Mouse (Mus musculus): ENCODE measurements at regions not wholly inside any gene's neighbourhood (a gene's known extent, or its start where the extent isn't known, plus 50 kb on each side); places are given as distances from the start of the nearest gene placed in this dataset.

GRCm38 (mm10) chr15:32061573-32061972, 115.5 kb upstream of the Tas2r119 start:
- Histone ChIP-seq H3K4me3 (ENCODE audit: low read depth, low read length) (no peak overlapping the region), H3K9me3 (ENCODE audit: low read length) (no peaks in the 10 kb centered on the region), H3K9ac (replicated peaks; ENCODE audit: low read length, poor library complexity, severe bottlenecking) (no peak overlapping the region), H3K4me1 (ENCODE audit: insufficient read depth, low read length) (no peaks in the 10 kb centered on the region), H3K4me2 (ENCODE audit: low read depth, low read length, poor library complexity, severe bottlenecking) (no peak overlapping the region), H3K36me3 (ENCODE audit: insufficient read depth, low read length) (no peaks in the 10 kb centered on the region), H3K27ac (ENCODE audit: low read depth, low read length) (no peak overlapping the region), H3K27me3 (ENCODE audit: insufficient read depth, low read length) (no peaks in the 10 kb centered on the region)
- TF ChIP-seq CTCF (IDR thresholded peaks at IDR 0.05) = no peak
- WGBS = 57% methylated on average over 4 of the region's 4 CpGs
- DNase-seq (ENCODE audit: low spot score) (peak; percentile 23), ATAC-seq (ENCODE audit: low FRiP score) (peak; percentile 73; the same call in 1 of the 2 replicates)

- Histone ChIP-seq H3K9me3 (ENCODE audit: low read length) (no peaks in the 10 kb centered on the region), H3K4me2 (ENCODE audit: low read depth, low read length, poor library complexity, severe bottlenecking) (no peak overlapping the region), H3K4me3 (ENCODE audit: low read depth, low read length) (no peak overlapping the region), H3K9ac (replicated peaks; ENCODE audit: low read length, poor library complexity, severe bottlenecking) (no peak overlapping the region), H3K27me3 (ENCODE audit: insufficient read depth, low read length) (no peaks in the 10 kb centered on the region), H3K4me1 (ENCODE audit: insufficient read depth, low read length) (no peaks in the 10 kb centered on the region), H3K27ac (ENCODE audit: low read depth, low read length) (no peak overlapping the region), H3K36me3 (ENCODE audit: insufficient read depth, low read length) (no peaks in the 10 kb centered on the region)
- ATAC-seq (ENCODE audit: low FRiP score) (no peak), DNase-seq (ENCODE audit: low spot score) (no peak)
- no peak for TF ChIP-seq CTCF (IDR thresholded peaks at IDR 0.05)
- WGBS = 87% methylated on average over 4 of the region's 4 CpGs
Measured at GRCm38 (mm10) chr15:32082109-32082508, 95.0 kb upstream of the Tas2r119 start.

- Histone ChIP-seq H3K27ac (ENCODE audit: low read depth, low read length) (no peak overlapping the region), H3K4me1 (ENCODE audit: insufficient read depth, low read length) (no peaks in the 10 kb centered on the region), H3K4me3 (ENCODE audit: low read depth, low read length) (no peak overlapping the region), H3K9me3 (ENCODE audit: low read length) (no peaks in the 10 kb centered on the region), H3K27me3 (ENCODE audit: insufficient read depth, low read length) (no peaks in the 10 kb centered on the region), H3K4me2 (ENCODE audit: low read depth, low read length, poor library complexity, severe bottlenecking) (no peak overlapping the region), H3K9ac (replicated peaks; ENCODE audit: low read length, poor library complexity, severe bottlenecking) (no peak overlapping the region), H3K36me3 (ENCODE audit: insufficient read depth, low read length) (no peaks in the 10 kb centered on the region)
- WGBS = 69% methylated on average over 11 of the region's 11 CpGs
- ATAC-seq (ENCODE audit: low FRiP score) = no peak
- DNase-seq (ENCODE audit: low spot score) = no peak
- no peak for TF ChIP-seq CTCF (IDR thresholded peaks at IDR 0.05)
Measured at GRCm38 (mm10) chr15:32093889-32094288, 83.2 kb upstream of the Tas2r119 start.

DNA sequence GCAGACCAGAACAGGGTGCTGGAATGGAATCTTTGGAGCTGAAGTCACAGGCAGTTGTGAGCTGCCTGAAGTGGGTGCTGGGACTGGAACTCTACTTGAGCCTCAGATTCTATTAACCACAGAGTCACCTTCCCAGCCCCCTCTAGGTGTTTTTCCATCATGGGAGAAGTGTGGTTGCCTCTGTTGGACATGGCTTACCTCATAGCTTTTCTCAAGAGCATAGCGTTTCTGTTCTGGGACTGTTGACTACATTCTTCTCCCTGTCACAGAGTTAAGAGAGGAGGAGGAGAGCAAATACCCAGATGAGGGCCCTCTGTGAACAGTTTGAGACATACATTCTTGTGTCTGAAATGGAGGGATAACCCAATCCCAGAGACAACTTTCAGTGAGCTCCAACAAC, 81.5 kb upstream of the Tas2r119 start:
- no peak for ATAC-seq (ENCODE audit: low FRiP score)
- TF ChIP-seq CTCF (IDR thresholded peaks at IDR 0.05) = no peak
- no peak overlapping the region for H3K27ac ChIP-seq (ENCODE audit: low read depth, low read length)
- H3K4me1 ChIP-seq (ENCODE audit: insufficient read depth, low read length) = no peaks in the 10 kb centered on the region
- H3K4me2 ChIP-seq (ENCODE audit: low read depth, low read length, poor library complexity, severe bottlenecking) = no peak overlapping the region
- H3K36me3 ChIP-seq (ENCODE audit: insufficient read depth, low read length) = no peaks in the 10 kb centered on the region
- H3K27me3 ChIP-seq (ENCODE audit: insufficient read depth, low read length) = no peaks in the 10 kb centered on the region
- WGBS = 100% methylated on average over 1 of the region's 1 CpGs
- H3K4me3 ChIP-seq (ENCODE audit: low read depth, low read length) = no peak overlapping the region
- H3K9me3 ChIP-seq (ENCODE audit: low read length) = no peaks in the 10 kb centered on the region
- no peak for DNase-seq (ENCODE audit: low spot score)
- H3K9ac ChIP-seq (replicated peaks; ENCODE audit: low read length, poor library complexity, severe bottlenecking) = no peak overlapping the region

DNA sequence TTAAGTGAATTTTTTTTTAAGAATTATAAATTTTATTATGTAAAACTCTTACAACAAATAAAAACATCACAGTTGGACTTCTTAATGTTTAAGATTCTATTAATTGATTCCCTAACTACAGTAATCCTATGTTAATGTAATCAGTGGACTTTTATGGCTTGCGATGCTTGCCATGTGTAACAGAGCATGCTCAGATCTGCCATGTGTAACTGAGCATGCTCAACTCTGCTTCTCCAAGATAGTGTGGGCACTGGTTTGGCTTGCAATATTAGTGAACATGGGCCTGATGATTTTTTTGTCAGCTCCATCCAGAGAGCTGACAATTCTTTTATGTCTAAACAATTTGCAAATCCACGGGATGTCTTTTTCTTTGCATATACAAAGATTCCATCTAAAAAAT, 66.4 kb upstream of the Tas2r119 start:
- no peaks in the 10 kb centered on the region for H3K4me1 ChIP-seq (ENCODE audit: insufficient read depth, low read length)
- H3K36me3 ChIP-seq (ENCODE audit: insufficient read depth, low read length) = no peaks in the 10 kb centered on the region
- no peaks in the 10 kb centered on the region for H3K27me3 ChIP-seq (ENCODE audit: insufficient read depth, low read length)
- no peaks in the 10 kb centered on the region for H3K9me3 ChIP-seq (ENCODE audit: low read length)
- WGBS = 96% methylated on average over 2 of the region's 2 CpGs
- ATAC-seq (ENCODE audit: low FRiP score) (no peak), DNase-seq (ENCODE audit: low spot score) (no peak)
- H3K27ac ChIP-seq (ENCODE audit: low read depth, low read length) = no peak overlapping the region
- no peak overlapping the region for H3K4me3 ChIP-seq (ENCODE audit: low read depth, low read length)
- no peak overlapping the region for H3K4me2 ChIP-seq (ENCODE audit: low read depth, low read length, poor library complexity, severe bottlenecking)
- no peak overlapping the region for H3K9ac ChIP-seq (replicated peaks; ENCODE audit: low read length, poor library complexity, severe bottlenecking)
- no peak for TF ChIP-seq CTCF (IDR thresholded peaks at IDR 0.05)

Measured in midbrain, postnatal 0 days (tissue).